Mouse (Mus musculus) ovary, postnatal 36 days (tissue): ENCODE data around the gene Fto.

Experiments
- DNase-seq: peaks from one replicate; pipeline ENCODE4 v3.0.0; 2022; ENCODE audit warnings: low spot score, mixed read lengths

Fto gene

DNA sequence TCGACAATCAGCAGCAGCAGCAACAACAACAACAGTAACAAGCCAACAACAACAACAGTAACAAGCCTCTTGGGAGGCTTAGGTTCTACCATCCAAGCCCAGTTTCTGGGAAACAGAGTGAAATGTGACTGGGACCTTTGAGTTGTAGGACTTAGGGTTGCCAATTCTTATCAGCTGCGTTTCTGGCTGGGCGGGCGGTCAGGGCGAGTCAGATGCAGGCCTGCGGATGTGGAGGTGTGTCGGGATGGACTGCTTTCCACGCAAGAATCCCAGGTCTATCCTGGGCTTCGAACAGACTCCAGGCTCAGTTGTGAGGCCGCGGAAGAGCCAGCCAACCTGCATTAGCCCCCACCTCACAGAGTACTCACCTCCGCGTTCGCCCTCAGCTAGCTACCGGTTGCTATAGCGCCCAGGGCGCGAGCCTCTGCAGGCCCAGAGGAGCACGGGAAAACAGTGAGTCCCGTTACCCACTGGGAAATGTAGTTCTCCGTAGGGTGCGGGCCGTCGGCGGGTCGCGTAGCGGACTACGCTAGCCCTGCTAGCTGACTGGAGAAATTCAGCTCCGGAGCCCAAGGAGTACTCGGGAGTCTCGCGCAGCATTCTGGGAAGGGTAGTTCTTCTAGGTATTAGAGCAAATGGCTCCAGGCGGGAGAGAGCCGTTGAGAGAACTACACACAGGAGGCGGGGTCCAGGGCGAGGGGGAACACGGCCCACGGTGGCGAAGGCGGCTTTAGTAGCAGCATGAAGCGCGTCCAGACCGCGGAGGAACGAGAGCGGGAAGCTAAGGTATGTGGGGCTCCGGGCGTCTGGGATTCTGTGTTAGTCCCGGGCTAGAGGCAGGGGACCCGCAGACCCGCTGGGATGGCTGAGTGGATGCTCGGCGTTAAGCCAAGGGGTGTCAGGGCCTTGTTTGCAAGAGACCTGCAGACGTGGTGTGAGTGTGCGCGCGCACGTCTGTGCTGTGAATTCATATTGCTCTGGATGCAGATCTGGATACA, at the start of gene Fto, which contains the start of gene Rpgrip1l:
Gene Fto, plus strand, starts transcription at position 691 of the 998 bp plus-strand sequence.
Gene Rpgrip1l, minus strand, starts transcription at position 428 of the 998 bp plus-strand sequence.
- peak; percentile 92 for DNase-seq

DNA sequence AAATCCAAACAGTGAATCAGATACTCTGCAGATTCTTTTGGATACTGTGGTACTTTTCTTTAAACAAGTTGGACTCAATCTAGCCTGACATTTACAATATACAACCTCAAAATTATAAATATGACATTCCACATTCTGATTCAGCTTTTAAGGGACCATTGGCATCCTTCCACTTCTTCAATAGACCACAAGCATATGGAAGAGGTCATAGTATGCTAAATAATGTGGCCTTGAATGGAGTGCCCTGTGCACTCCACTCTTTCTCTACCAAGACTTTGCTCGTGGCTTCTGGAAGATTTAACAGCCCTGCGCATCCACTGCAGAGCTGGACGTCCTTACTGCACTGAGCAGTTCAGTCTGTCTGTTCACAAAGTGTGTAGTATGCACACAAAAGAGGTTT, 49.4 kb upstream of the Fto start:
- DNase-seq: no peak

DNA sequence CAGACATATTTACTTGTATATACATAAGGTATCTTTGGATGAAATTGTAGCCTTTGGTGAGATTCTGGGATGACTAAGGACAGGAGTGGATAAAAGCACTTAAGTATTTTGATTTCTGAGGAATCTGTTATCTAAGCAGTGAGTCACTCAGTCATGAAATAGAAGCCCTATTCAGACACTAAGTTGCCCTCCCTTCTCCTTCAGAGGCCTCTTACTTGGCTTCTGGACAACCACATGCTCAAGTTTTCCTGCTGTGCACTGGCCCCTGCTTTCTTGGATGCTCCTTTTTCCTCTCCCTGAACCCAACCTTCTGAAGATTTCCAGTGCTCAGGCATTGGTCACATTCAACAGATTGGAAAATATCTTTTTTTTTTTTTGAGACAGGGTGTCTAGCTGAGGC, 48.8 kb upstream of the Fto start:
- no peak for DNase-seq

DNA sequence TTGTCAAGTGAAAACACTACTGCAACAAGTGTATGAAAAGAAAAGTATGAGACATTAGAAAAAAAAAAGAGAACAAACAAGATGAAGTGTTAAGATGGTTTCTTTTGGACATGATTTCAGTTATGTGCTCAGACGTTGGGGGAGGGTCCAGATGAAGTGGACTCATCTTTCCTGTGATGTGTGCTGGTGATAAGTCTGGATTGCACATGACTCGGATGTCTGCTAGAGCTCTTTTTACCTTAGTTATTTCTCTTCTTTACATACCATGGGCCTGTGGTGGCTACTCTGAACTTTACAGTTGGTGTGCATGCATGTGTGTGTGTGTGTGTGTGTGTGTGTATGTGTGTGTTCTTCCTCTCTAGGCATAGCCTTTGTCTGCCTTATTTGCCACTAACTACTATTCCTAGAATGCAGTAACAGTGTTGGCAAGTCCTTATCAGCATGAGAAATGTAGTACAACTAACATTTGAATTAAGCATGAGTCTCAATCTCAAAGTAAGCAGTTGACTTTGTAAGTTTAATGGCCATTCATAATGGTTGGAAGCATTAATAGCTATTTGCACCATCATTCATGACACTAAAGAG, 43.9 kb upstream of the Fto start:
- no peak for DNase-seq

DNA sequence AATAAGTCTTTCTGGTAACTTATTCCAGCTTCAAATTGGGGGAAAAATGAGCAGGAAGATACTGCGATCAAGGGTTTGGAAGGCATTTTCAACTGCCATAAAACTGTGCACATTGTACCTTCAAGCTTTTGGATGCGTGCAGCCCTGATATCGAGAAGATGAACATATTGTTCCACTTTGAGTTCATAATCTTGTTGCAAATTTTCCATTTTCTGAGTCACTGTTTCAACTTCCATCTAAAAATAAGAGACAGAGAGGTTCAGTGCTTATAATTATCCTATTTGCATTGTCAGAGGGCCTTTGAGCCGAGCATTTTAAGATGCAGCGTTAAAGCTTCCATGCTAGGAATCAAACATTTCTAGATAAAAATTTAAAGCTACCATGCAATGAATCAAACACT, 39.8 kb upstream of the Fto start:
- DNase-seq: no peak

DNA sequence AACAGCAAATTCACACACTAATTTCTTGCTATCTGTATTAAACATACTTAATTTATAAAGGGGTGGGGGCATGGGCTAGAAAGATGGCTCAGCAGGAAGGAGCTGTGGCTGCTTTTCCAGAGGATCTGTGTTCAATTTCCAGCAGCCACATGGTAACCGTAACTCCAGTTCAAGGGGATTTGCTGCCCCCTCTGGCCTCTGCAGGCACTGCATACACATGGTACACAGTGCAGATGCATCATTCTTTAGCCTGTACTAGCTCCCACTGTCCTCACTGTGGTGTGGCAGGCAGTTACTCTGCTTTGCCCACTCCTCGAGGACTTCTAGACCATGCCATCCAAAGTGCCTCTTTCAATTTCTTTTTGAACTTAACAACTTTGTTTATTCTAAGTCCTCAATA, 37.0 kb upstream of the Fto start:
- no peak for DNase-seq

DNA sequence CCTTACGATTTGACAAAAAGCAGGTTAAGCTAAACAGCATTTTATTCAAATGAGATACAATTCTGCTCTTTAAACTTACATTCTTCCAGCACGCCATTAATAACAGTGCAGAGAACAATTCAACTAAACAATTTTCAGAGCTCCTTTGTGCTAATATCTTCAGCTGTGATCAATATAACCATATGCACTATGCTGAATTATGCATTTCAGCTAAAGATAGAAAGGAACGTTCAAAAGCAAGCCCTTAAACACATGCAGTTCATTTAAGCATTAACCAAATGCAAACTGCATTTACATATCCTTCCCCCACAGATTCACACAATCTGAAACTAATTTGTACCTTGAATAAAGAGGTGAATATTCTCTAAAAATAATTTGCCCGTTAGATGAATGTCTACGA, 35.3 kb upstream of the Fto start:
- DNase-seq: no peak

DNA sequence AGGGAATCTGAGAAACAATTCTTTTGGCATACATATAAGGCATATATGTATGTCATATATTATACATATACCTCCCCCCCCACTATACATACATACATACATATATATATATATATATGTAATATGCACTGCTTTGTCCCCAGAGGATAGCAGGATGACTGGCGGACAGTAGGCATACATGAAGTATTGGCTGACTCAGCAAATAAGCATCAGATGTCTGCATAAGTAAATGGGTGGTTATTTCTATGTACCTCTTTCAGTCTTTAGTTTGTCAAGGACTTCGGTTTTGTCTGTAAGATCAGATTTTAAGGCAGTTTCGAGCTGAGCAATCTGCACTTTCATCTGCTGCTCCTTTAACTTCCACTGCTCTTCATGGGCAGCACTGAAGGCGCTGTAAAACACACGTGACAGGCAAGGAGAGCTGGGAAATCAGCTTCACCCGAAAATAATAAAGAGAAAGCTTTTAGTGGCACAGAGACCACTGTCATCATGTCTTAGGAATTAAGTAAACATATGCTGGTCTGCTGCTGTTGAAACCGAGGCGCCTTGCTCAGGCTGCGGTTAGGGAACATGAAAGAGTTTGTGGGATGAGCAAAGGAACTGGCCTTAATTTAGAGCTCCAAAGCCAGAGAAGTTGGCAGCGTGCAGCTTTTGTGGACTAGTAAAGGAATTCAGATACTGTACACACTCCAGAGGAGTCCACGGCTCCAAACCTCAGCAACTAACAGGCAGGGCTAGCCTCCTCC, 32.7 kb upstream of the Fto start:
- no peak for DNase-seq

DNA sequence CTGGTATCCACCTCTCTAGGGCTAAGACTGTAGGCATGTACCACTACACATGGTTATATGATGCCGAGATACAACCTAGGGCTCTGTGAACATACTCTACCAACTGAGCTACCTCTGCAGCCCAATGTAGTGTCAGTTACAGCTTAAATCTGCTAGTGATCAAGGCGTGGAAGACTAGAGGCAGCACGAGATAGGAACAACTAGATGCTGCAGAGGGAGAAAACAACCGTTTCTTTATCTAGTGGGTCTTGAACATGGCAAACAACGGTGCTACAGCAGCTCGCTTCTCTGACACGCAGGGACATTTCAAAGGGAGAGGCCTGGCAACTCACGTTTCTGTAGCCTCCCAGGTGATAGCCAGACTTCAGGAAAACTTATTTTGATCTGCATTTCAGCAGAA, 31.8 kb upstream of the Fto start:
- no peak for DNase-seq

DNA sequence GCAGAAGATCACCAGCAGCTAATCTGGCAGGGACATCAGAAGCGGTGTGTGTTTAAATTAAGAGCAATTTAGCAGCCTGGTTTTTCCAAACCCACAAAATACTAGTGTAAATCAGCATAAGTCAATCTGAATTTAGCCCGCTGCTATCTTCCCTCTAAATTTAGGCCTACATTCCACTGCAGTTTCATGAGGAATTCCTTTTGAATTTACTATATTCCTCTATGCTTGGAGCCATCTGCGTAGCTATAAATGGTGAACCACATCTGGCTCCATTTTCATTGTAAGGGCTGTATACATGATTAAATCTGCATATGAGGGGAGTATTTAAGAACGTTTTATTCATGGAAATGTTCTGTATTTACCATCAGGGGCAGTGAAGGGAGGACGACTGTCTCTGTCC, 30.7 kb upstream of the Fto start:
- no peak for DNase-seq

DNA sequence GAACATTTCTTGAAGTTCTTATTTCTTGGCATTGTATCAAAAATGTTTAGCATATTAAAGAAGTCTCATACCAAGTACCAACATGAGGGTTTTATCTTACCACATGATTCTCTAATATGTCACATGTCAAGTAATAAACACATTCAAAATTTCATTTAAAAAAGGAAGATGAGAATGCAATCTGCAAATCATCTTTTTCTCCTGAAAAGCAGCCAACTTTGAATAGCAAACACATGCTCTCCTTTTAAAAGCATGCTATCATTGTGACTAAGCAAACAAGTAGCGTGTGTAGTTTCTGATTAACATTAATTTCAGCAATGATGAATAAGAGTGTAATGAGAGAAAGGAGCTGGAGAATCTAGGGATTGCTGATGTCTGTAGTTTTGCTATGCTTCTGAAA, 29.5 kb upstream of the Fto start:
- DNase-seq: no peak

DNA sequence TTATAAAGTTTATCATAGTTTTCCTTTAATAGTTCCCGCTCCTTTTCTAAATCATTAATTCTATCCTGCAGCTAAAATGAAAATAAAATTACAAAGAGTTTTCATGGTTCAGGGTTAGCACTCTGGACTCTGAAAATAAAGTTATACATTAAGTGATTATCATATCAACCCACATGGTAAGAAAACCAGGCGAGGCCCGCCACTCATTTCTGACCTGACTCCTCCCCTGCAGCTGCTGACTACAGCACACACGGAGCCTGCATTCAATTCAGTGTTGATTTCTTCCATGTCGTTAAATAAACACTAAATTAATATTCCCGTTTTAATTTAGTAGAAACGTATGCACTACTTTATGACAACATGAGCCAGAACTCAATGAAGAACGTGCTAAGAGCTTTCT, 27.1 kb upstream of the Fto start:
- no peak for DNase-seq

DNA sequence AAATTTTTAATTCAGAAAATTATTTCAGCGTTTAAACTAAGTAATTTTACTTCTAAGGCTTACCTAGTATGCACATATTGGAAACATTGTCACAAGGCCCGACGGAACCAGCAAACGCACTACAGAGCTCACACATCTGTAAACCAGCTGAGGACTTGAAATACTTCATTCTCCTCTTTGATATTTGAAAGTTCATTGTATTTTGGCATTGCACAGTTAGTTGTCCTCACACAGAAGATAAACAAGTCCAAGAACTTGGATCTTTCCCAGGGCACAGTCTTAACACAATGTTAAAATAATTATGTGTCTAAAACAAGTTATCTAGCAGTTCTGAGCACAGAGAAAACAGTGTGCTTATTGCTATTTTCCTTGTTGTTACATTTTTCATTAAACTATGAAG, 22.7 kb upstream of the Fto start:
- no peak for DNase-seq

DNA sequence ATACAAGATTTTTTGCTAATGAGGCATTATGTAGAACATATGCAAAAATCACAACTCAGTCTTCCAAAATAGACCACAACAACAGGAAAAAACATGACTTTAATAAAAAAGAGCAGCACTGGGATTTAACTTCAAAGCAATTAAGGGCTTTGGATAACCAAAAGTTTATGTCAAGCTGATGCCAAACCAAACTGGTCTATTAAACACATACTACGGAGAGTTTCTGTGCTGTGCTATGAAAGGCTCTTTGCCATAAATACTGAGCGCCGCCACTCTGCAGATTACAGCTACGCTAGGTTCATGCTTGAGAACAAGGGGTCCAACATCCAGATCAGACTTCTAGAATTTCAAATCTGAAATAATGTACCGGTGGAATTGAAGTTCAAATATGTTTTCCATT, 17.5 kb upstream of the Fto start:
- no peak for DNase-seq

DNA sequence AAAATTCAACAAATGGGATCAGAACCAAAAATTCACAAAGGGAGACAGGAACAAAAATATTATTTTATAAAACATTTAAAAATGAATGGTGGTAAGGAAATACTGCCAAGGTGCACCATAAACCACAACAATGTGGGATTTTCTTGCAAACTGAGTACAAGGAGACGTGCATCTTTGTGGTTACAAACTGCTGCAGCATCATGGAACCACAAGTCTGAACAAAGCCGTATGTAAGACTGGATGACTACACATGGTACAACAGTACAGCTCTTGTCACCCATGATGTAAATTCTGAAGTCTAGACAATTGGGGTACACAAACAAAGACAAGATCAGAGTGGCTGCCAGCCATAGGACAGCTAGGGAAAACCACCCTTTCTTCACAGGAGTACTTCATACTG, 14.7 kb upstream of the Fto start:
- DNase-seq: no peak

DNA sequence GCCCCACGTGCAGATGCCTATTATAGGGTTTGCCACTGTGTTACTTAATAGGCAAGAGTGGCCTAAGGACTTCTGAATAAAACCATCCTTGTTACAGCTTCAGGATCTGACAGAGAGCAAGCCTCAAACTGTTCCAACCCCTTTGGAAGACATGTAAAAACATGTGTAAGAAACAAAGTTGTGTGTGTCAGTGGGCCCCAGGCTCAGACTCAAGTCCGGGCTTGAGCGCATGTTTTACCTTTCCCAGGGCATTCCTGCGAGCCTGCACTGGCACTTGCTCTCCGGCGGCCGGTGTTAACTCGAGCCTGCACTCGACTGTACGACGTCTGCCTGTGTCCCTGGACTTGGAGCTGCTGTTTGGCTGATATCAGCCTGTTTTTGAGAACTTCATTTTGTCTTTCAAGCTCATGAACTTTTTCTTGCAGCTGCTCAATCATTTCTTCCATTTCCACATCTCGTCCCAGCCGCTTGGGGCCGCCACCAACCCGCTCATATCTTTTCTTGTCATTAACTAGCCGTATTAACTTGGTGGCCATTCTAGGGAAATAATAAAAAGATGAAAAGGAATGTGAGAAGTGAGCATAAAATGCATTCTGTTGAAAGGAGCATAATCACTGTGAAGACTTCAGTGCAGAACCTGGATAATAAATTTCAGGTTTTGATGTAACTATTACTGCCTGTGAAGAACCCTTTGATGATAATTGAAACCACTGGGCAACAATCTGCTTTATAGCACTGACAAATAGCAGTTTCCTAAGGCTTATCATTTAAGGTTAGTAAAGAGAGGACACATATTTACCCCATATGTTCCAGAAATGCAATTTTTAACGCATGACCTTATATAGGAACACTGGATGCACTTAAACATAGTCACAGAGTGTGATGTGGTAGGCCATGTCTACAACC, 8.6 kb upstream of the Fto start:
- no peak for DNase-seq

DNA sequence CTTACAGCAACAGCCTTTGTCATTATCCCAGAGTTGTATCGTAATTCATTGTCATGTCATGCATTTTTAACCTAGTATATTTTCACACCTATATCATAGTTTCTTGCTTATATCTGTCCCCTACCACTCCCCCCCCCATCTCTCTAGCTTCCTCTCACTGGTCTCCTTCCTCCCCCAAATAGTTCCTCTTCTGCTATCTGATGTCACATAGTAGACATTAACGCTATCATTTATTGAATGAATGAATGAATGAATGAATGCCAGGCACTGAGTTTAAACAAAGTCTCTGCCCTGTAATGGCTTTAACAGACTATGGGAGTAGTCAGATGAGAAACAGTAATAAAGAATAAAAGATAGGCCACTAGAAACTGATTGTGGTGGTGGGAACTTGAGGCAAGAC, 983 bp upstream of the Fto start:
- no peak for DNase-seq

DNA sequence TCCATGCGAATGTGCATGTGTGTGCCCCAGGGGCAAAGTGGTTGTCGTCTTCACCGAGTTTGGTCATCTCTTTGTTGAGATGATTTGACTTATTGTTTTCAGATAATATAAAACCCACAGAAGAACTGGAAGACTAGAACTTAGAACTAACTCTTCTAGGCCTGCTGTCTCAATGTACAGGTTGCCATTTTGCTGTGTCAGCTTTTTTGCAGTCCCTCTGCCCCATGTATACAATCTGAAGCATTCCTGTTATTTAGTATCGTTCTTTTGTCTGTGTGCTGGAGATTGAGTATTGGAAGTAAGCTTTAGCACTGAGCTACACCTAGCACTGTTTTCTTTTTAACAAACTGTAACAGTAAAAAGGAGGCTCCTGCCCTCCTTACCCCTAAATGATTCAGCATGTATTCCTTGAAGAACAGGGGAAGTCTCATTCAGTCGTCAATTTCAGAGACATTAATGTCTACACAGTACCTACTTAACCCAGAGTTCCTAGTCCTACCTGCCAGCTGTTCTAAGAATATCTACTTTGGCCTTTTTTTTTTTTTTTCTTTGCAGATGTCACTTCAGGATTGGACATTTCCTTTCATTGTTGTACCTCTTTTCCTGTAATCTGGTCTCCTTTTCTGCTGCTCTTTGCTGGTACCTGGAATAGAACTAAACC, 4.4 kb downstream of the Fto start:
- DNase-seq: no peak

DNA sequence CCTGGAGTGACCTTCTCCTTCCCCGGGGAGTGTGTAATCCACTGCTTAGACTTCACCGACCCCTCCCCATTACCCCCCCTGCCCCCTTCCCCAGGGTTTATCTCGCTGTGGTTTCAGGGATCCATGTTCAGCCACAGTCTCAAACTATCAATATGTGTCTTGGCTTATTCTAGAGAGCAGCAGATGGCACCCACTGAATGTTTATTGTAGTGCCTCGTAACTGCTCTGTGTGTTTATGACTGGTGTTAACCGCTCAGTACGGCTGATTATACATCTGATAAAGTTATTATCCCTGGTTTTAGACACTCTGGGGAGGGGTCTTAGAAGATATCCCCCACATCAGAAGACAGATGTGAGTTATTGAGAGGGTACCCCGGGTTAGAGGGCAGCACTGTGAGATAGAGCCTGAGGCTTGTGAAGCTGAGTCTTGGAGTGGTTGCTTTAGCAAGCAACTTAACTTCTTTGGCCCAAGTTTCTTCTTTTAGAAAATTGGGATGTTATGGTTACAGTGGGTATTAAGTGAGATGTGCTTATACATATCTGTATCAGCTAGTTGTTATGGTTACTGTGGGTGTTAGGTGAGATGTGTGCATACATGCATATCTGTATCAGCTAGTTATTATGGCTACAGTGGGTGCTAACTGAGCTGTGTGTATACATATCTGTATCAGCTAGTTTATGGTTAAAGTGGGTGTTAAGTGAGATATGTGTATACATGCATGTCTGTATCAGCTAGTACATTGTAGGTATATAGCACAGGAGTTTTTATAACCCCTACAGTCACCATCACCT, 5.8 kb downstream of the Fto start:
- no peak for DNase-seq

DNA sequence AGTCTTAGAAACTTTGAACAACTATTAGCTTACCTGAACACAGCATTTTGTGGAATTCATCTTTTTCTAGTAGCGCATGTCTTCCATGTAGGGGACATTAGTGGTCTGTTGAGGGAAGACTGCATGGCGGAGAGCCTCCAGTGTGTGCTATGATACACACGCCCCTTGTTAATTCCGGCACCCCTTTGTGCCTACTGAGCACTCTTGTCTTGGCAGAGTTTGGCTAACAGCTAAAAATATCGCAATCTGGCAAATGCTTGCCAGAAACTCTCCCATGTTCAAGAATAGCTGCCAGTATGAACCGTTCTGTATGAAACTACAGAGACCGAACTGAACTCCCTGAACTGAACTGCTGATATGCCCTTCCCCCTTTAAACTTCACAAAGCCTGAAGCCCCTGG, 10.2 kb downstream of the Fto start:
- DNase-seq: no peak
